Mouse (Mus musculus) embryonic facial prominence, embryonic 11.5 days (tissue): ENCODE measurements around the gene Map7d1. TPM values are rescaled to one million over a fixed set of nuclear protein-coding genes. Genes with fewer than 3 reads are reported as not detected.

ENCODE experiments used
- ATAC-seq: fragments of 200-750 bp; cut with Nextera tagmentation; replicated peaks from 2 replicates; pipeline ENCODE4 v1.8.0; 2017; ENCODE audit warnings: low read depth; ENCODE audit not compliant: insufficient number of reproducible peaks, low FRiP score, low TSS enrichment
- DNase-seq: peaks from one replicate; pipeline ENCODE4 v3.0.0-alpha.2; 2015; ENCODE audit warnings: low spot score
- H3K27ac ChIP-seq: fragments of 300-500 bp; sonication (generic); replicated peaks from 2 replicates; pipeline ENCODE4 v1.5.1; 2014; ENCODE audit warnings: mild to moderate bottlenecking, low read depth, low read length, control low read depth
- H3K27me3 ChIP-seq: fragments of 300-500 bp; sonication (generic); 2 replicates; pipeline ENCODE4 v1.6.1; 2014; ENCODE audit warnings: mild to moderate bottlenecking, low read length, moderate library complexity, mixed read lengths; ENCODE audit not compliant: control insufficient read depth, insufficient read depth
- H3K36me3 ChIP-seq: fragments of 300-500 bp; sonication (generic); replicated peaks from 2 replicates; pipeline ENCODE4 v1.6.1; 2014; ENCODE audit warnings: low read depth, mild to moderate bottlenecking, low read length, moderate library complexity, mixed read lengths; ENCODE audit not compliant: control insufficient read depth, insufficient read depth
- H3K4me1 ChIP-seq: fragments of 300-500 bp; sonication (generic); 2 replicates; pipeline ENCODE4 v1.6.1; 2014; ENCODE audit warnings: low read length, mixed read lengths; ENCODE audit not compliant: control insufficient read depth, insufficient read depth
- H3K4me2 ChIP-seq: fragments of 300-500 bp; sonication (generic); 2 replicates; pipeline ENCODE4 v1.6.1; 2014; ENCODE audit warnings: low read depth, mild to moderate bottlenecking, control low read depth, low read length, moderate library complexity
- H3K4me3 ChIP-seq: fragments of 300-500 bp; sonication (generic); 2 replicates; pipeline ENCODE4 v1.5.1; 2014; ENCODE audit warnings: low read depth, low read length, control low read depth
- H3K9ac ChIP-seq: fragments of 300-500 bp; sonication (generic); replicated peaks from 2 replicates; pipeline ENCODE4 v1.6.1; 2014; ENCODE audit warnings: mild to moderate bottlenecking, control low read depth, low read length
- H3K9me3 ChIP-seq: fragments of 300-500 bp; sonication (generic); replicated peaks from 2 replicates; pipeline ENCODE4 v1.6.1; 2016; ENCODE audit warnings: mild to moderate bottlenecking, low read length, inconsistent platforms, mixed read lengths; ENCODE audit not compliant: control insufficient read depth
- WGBS: fragments of 180-500 bp; shearing (Covaris S2); extraction: QIAGEN DNeasy Blood & Tissue Kit; methylation state at CpG from one replicate; pipeline ENCODE4 v1.1.7; 2014; 5-methylcytosine and 5-hydroxymethylcytosine counted together
- polyA plus RNA-seq: library from polyadenylated mRNA; unstranded; fragments of >200 nt; fragmentation: Nextera tagmentation; extraction: Ambion mirVana; gene quantifications from 2 replicates; pipeline ENCODE4 v1.2.1, GENCODE M21; 2014

Gene Map7d1
- polyA plus RNA-seq, 1 experiment from 2014 or later, result 47.0 TPM

DNA sequence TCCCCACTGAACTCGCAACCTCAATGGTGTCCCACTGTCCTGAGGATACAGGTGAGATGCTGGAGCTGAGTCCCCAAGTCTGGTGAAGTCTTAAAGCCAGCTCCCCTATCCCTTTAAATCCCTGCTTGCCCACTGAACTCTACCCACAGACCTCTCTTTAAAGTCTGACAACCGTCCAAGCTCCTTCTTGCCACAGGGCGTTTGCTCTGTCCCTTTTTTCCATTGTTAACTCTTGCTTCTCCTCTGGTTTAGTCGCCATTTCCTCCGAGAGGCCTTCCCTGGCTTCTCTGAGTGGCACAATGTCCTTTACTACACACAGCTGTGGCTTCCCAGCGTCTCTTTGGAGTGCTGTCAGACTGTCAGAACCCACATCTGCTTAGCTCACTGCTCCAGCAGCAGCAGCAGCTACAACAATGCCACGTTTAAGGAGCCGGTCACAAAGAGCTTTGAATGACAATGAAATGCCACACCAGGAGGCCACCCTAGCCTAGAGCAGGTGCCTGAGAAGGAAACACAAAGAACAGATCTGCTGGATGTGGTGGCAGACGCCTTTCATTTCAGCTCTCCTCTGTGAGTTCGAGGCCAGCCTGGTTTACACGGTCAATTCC, 7.8 kb downstream of the Map7d1 start:
- DNase-seq (peak; percentile 26), ATAC-seq (no peak)
- no peaks in the 10 kb centered on the region for H3K9me3 ChIP-seq
- no peaks in the 10 kb centered on the region; the same call in 1 of the 2 replicates for H3K36me3 ChIP-seq
- no peak overlapping the region for H3K4me3 ChIP-seq
- 29% methylated on average over 11 of the region's 11 CpGs for WGBS
- H3K4me1 ChIP-seq, result peaks cover 11% of the 10 kb centered on the region
- no peak overlapping the region for H3K4me2 ChIP-seq
- H3K27me3 ChIP-seq, result no peaks in the 10 kb centered on the region
- H3K9ac ChIP-seq, result no peak overlapping the region
- H3K27ac ChIP-seq, result no peak overlapping the region

DNA sequence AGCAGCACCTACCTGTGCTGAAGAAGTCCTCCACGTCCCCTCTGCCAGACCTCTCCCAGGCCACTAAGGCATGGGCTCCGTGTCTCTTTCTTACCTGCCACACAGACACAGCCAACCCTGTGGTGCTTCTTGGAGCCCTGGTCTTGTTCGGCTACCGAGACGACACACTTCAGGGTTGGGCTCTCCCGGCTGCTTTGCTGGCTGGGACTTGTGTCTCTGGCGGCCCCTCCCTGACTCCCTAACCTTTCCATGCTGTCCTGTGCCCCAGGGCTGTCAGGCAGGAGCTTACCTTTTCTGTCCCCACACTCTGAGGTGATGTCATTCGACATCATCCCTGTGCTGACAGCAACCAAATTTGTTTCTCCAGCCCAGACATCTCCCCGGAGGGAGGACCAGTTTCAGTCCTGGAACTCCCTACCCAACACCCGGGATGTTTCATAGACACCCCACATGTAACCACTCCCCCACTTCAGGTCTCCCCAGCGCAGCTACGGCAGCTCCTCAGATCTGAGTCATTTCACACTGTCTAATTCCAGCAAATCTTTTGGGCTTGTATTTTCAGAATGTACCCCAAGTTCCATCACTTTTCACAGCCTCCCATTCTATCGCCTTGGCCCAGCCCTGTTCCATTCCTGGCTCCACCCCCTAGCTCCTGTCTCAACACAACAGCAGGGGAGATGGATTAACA, 9.8 kb downstream of the Map7d1 start:
- ATAC-seq (no peak), DNase-seq (no peak)
- H3K4me1 ChIP-seq, result no peaks in the 10 kb centered on the region
- no peaks in the 10 kb centered on the region for H3K9me3 ChIP-seq
- H3K27me3 ChIP-seq, result no peaks in the 10 kb centered on the region
- H3K9ac ChIP-seq, result no peak overlapping the region
- peaks cover 6% of the 10 kb centered on the region for H3K36me3 ChIP-seq
- no peak overlapping the region for H3K27ac ChIP-seq
- H3K4me3 ChIP-seq, result no peak overlapping the region
- WGBS, result 80% methylated on average over 13 of the region's 13 CpGs
- H3K4me2 ChIP-seq, result no peak overlapping the region

- Histone ChIP-seq H3K4me3 (no peak overlapping the region), H3K4me2 (no peak overlapping the region), H3K27ac (no peak overlapping the region), H3K36me3 (peaks cover 14% of the 10 kb centered on the region), H3K27me3 (no peaks in the 10 kb centered on the region), H3K4me1 (no peaks in the 10 kb centered on the region), H3K9ac (no peak overlapping the region), H3K9me3 (no peaks in the 10 kb centered on the region)
- WGBS, result 92% methylated on average over 6 of the region's 6 CpGs
- ATAC-seq (no peak), DNase-seq (no peak)
Observed at GRCm38 (mm10) chr4:126242510-126242909, 13.6 kb downstream of the Map7d1 start.

- ATAC-seq (no peak), DNase-seq (no peak)
- peaks cover 16% of the 10 kb centered on the region for H3K36me3 ChIP-seq
- WGBS, result 53% methylated on average over 9 of the region's 9 CpGs
- no peak overlapping the region for H3K4me2 ChIP-seq
- no peaks in the 10 kb centered on the region for H3K4me1 ChIP-seq
- H3K27me3 ChIP-seq, result no peaks in the 10 kb centered on the region
- H3K9me3 ChIP-seq, result no peaks in the 10 kb centered on the region
- no peak overlapping the region for H3K9ac ChIP-seq
- no peak overlapping the region for H3K27ac ChIP-seq
- no peak overlapping the region for H3K4me3 ChIP-seq
Observed at GRCm38 (mm10) chr4:126241956-126242355, 14.2 kb downstream of the Map7d1 start.

- DNase-seq (no peak), ATAC-seq (no peak)
- Histone ChIP-seq H3K9ac (no peak overlapping the region), H3K27ac (no peak overlapping the region), H3K36me3 (peaks cover 28% of the 10 kb centered on the region), H3K4me2 (no peak overlapping the region), H3K9me3 (no peaks in the 10 kb centered on the region), H3K27me3 (no peaks in the 10 kb centered on the region), H3K4me3 (no peak overlapping the region), H3K4me1 (no peaks in the 10 kb centered on the region)
- 92% methylated on average over 13 of the region's 13 CpGs for WGBS
Observed at GRCm38 (mm10) chr4:126239862-126240475, 16.2 kb downstream of the Map7d1 start.

- no peak overlapping the region for H3K27ac ChIP-seq
Observed at GRCm38 (mm10) chr4:126237721-126238242, 18.4 kb downstream of the Map7d1 start.

DNA sequence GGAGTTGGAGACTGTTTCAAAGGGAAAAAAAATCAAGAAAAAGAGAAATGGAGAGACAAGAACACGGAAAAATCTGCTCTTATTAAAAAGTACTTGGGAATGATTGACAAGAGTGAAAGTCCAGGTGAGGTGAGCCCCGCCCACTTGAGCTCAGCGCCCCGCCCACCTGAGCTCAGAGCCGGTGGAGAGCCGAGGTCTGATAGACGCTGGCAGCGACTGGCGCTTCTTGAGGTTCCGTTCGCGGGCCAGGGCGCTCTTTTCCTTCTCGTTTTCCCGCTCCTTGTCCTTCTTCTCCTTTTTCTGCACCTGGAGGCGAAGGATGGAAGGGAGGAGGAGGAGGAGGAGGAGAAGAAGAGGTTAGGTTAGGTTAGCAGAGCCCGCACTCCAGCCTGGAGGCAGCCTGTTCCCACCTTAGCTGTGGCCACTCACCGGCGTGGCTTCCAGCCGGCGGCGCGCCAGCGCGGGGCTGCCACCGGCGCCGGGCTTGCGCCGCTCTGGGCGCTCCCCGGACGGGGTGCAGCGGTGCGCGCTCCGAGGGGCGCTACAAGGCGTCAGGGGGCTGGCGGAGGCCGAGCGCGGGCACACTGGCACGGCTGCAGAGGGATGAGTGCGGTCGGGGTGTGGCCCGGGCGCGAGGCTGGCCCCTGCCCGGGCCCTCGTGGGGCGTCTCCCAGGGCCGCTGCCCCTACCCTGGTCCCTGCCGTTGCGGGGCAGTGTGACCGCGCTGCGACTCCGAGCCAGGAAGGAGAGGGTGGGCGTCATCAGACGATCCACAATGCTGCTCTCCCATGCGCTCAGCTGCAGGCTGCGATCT, 19.5 kb downstream of the Map7d1 start:
- Histone ChIP-seq H3K4me1 (no peaks in the 10 kb centered on the region), H3K9ac (no peak overlapping the region), H3K9me3 (no peaks in the 10 kb centered on the region), H3K27ac (no peak overlapping the region), H3K36me3 (peaks cover 44% of the 10 kb centered on the region), H3K4me3 (no peak overlapping the region), H3K4me2 (peak overlapping the region; percentile 4; the same call in 1 of the 2 replicates), H3K27me3 (no peaks in the 10 kb centered on the region)
- no peak for ATAC-seq
- no peak for DNase-seq
- WGBS, result 50% methylated on average over 60 of the region's 63 CpGs

More at GRCm38 (mm10) chr4:126237721-126238242, 18.4 kb downstream of the Map7d1 start:
- Histone ChIP-seq H3K4me2 (no peak overlapping the region), H3K27me3 (no peaks in the 10 kb centered on the region), H3K4me1 (no peaks in the 10 kb centered on the region), H3K9me3 (no peaks in the 10 kb centered on the region), H3K36me3 (peaks cover 42% of the 10 kb centered on the region), H3K9ac (no peak overlapping the region), H3K4me3 (no peak overlapping the region; the same call in 1 of the 2 replicates)
- ATAC-seq, result no peak
- DNase-seq, result peak; percentile 28
- WGBS, result 76% methylated on average over 5 of the region's 5 CpGs
